Mouse (Mus musculus) gastrocnemius, adult 2 months (tissue): ENCODE results near the gene Ube2s. TPM values are rescaled to one million over a fixed set of nuclear protein-coding genes. Genes with fewer than 3 reads are reported as not detected.

Experiments
- DNase-seq: peaks from one replicate; pipeline ENCODE4 v3.0.0; 2022
- H3K27ac ChIP-seq: fragments of 200-600 bp; 2 replicates; pipeline ENCODE4 v1.8.1; 2022; ENCODE audit warnings: mild to moderate bottlenecking
- H3K4me3 ChIP-seq: fragments of 200-600 bp; 2 replicates; pipeline ENCODE4 v1.8.1; 2022; ENCODE audit warnings: mild to moderate bottlenecking, moderate library complexity
- CTCF ChIP-seq: fragments of 200-600 bp; IDR thresholded peaks from 2 replicates; pipeline ENCODE4 v1.8.1; 2022; ENCODE audit warnings: antibody characterized with exemption, mild to moderate bottlenecking, moderate library complexity
- intact Hi-C: fragments of 180-260 bp; cut with DNase I; formaldehyde crosslinking; loops from one replicate; pipeline ENCODE4 v1.15.1; 2025
- total RNA-seq, 2 experiments: library from RNA; stranded (reverse); gene quantifications; 2 replicates each; pipeline ENCODE4 v1.2.3; 2021

Gene Ube2s
- total RNA-seq, 2 experiments from 2014 or later = 76.4 to 82.7 TPM

DNA sequence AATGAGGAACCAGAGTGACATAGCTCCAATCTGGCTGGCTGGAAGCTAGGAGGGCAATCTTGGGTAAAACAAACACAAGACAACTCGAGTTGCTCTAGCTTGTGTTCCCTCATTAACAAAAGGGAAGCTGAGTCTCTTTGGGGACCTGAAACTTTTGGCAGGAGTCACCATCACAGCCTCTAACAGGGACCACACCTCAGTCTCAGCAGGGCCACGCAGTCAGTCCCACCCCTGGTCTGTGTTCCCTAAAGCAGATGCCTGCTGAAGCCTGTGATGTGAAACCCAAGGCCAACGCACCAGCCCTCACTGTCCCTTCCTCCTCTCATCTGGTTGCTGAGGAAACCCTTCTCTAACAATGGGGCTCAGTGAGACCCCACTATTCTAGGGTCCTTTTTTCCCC lies 30.3 kb downstream of the Ube2s start:
- Histone ChIP-seq H3K27ac (no peak overlapping the region), H3K4me3 (no peak overlapping the region)
- no peak for DNase-seq
- no peak for TF ChIP-seq CTCF
- intact Hi-C loops = no loop called here

- TF ChIP-seq CTCF = no peak
- no peak overlapping the region for H3K27ac ChIP-seq
- intact Hi-C loops = no loop called here
- no peak overlapping the region for H3K4me3 ChIP-seq
- no peak for DNase-seq
These were observed 32.5 kb downstream of the Ube2s start for GRCm38 (mm10) chr7:4779921-4780320.

DNA sequence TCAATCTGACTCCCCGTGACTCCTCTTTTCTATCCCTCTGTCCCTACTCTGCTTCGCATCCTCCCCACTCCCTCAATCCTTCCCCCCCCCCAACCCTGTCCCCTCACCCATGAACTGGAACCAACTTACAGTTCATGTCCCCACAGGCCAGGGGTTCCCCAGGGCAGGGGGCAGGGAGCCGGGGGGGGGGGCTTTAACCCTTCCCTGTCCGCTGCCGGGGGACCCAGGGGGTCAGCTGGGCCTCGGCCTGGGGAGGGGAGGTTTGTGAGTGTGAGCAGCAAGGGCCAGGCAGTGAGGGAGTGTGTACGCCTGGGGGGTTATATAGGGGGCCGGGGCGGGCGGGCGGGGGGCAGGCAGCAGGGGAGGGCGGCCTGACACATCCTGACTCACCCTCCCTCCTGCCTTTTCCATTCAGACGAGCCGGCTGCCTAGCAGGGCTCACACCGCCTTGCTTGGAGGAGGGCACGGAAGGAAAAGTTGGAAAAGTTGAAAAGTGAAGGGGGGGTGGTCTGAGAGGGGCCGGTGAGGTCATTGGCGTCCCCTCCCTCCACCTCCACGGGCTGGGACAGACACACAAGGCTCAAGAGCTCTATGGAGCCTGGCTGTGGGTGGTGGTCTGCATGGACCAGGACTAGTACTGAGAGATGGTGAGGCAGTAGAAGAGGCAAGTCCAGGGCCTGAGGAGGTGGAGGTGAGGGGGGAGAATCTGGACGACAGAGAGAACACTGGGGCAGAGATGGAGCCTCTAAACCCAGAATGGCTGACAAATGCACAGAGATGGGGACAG lies 34.3 kb downstream of the Ube2s start:
- no peak overlapping the region for H3K27ac ChIP-seq

GRCm38 (mm10) chr7:4776861-4777830 lies 35.2 kb downstream of the Ube2s start:
- peak overlapping the region; percentile 75 for H3K4me3 ChIP-seq
- no peak for TF ChIP-seq CTCF
- H3K27ac ChIP-seq = peak overlapping the region; percentile 56
- intact Hi-C loops = no loop called here
- peak; percentile 72 for DNase-seq

More for the DNA sequence above, 34.3 kb downstream of the Ube2s start:
- H3K4me3 ChIP-seq = no peak overlapping the region
- intact Hi-C loops = no loop called here
- TF ChIP-seq CTCF = no peak
- no peak for DNase-seq

- no peak for TF ChIP-seq CTCF
These were observed 36.3 kb downstream of the Ube2s start for GRCm38 (mm10) chr7:4776131-4776530.

GRCm38 (mm10) chr7:4771202-4771601 lies 41.2 kb downstream of the Ube2s start, which contains the start of gene Fam71e2:
Fam71e2 (minus strand) TSS chr7:4771302.
- Histone ChIP-seq H3K27ac (no peak within 1 kb of the TSS), H3K4me3 (no peak within 1 kb of the TSS)
- no peak for TF ChIP-seq CTCF
- intact Hi-C loops = no loop called here
- no peak for DNase-seq

More at GRCm38 (mm10) chr7:4776131-4776530, 36.3 kb downstream of the Ube2s start:
- intact Hi-C loops = no loop called here
- Histone ChIP-seq H3K4me3 (no peak overlapping the region), H3K27ac (no peak overlapping the region)
- DNase-seq = no peak

DNA sequence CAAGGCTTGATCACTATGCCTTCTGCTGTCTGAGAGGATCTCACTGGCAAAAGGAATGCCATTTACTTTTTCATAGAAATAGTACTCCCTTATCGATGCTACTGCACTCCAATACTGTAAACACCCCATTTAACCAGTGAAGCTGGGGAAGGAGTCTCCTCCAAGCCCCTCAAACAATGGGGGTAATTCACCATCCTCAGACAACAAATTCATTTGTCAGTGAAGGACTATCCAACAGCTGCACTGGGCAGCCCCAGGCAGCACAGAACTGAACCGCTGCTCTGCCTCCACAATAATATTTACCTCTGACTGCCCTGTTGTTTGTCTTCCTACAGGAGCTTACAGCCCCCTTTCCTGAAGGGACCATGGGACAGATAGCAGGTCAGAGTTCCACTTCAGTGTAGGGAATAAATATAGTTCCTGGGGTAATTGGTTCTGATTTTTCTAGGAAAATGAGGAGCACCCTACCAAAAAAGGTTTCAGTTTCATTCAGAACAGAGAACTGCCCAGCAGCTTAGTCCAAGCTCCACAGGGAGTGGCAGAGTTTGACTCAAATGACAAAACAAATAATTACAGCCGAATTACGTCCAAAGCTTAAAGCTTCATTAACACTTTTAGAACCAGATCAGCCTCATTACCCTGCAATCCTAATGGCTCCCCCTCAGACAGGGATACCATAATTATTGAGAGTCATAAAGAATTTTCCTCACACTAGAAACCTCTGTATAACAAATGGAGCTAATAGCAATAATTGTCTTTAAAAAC lies 47.3 kb downstream of the Ube2s start:
- H3K27ac ChIP-seq = no peak overlapping the region; the same call in 1 of the 2 replicates
- intact Hi-C loops = no loop called here
- no peak for DNase-seq
- TF ChIP-seq CTCF = no peak
- no peak overlapping the region for H3K4me3 ChIP-seq

DNA sequence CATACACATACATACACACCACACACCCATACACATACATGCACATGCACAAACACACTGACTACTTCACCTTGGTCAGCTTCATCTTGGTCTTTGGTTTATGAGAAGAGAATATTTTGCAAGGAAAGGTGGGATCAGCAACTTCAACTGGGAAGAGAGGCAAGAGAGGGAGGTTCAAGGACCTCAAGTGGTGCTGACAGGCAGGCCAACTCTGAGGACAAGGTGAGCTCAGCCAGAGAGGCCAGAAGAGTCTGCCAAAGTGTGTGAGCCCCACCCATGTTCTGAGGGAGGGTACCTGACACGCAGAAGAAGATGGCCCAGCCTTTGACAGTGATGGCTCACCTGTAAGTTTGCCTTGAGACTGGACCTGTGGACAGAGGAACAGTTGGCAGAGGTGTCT lies 52.7 kb downstream of the Ube2s start:
- DNase-seq = no peak
- H3K4me3 ChIP-seq = no peak overlapping the region
- intact Hi-C loops = no loop called here
- H3K27ac ChIP-seq = no peak overlapping the region
- TF ChIP-seq CTCF = no peak

- H3K27ac ChIP-seq = no peak within 1 kb of the TSS
- H3K4me3 ChIP-seq = peak within 1 kb of the TSS; percentile 61
These were observed 59.4 kb downstream of the Ube2s start, which contains the start of gene Cox6b2 for GRCm38 (mm10) chr7:4752821-4753570. Cox6b2 (minus strand) TSS chr7:4753094.

GRCm38 (mm10) chr7:4751971-4752820 lies 60.2 kb downstream of the Ube2s start:
- Histone ChIP-seq H3K4me3 (peak overlapping the region; percentile 61), H3K27ac (no peak overlapping the region)
- TF ChIP-seq CTCF = no peak
- no peak for DNase-seq
- intact Hi-C loops = no loop called here

More at GRCm38 (mm10) chr7:4752821-4753570, 59.4 kb downstream of the Ube2s start, which contains the start of gene Cox6b2:
- TF ChIP-seq CTCF = no peak
- intact Hi-C loops = no loop called here
- peak; percentile 62 for DNase-seq

- TF ChIP-seq CTCF = no peak
- Histone ChIP-seq H3K27ac (no peak overlapping the region), H3K4me3 (no peak overlapping the region)
- DNase-seq = no peak
- intact Hi-C loops = no loop called here
These were observed 63.2 kb downstream of the Ube2s start for GRCm38 (mm10) chr7:4749169-4749568.
